Mouse (Mus musculus) ovary, postnatal 10 days (tissue): ENCODE measurements around the gene Immp2l.

Experiments used
- DNase-seq: peaks from one replicate; pipeline ENCODE4 v3.0.0; 2022; ENCODE audit warnings: low spot score

Gene Immp2l

GRCm38 (mm10) chr12:41047085-41047766 lies 23.3 kb downstream of the Immp2l start:
- no peak for DNase-seq

- DNase-seq = no peak
These were observed 27.1 kb downstream of the Immp2l start for GRCm38 (mm10) chr12:41050945-41051344.

- no peak for DNase-seq
These were observed 29.0 kb downstream of the Immp2l start for GRCm38 (mm10) chr12:41052897-41053296.

GRCm38 (mm10) chr12:41054006-41054791 lies 30.3 kb downstream of the Immp2l start:
- no peak for DNase-seq

GRCm38 (mm10) chr12:41055941-41056340 lies 32.1 kb downstream of the Immp2l start:
- DNase-seq = no peak

- DNase-seq = no peak
These were observed 39.4 kb downstream of the Immp2l start for GRCm38 (mm10) chr12:41063281-41063680.

- DNase-seq = no peak
These were observed 58.0 kb downstream of the Immp2l start for GRCm38 (mm10) chr12:41081843-41082242.

GRCm38 (mm10) chr12:41084370-41085089 lies 60.6 kb downstream of the Immp2l start:
- no peak for DNase-seq

GRCm38 (mm10) chr12:41089931-41090366 lies 66.1 kb downstream of the Immp2l start:
- DNase-seq = no peak

GRCm38 (mm10) chr12:41090771-41091170 lies 66.9 kb downstream of the Immp2l start:
- DNase-seq = no peak

GRCm38 (mm10) chr12:41091316-41091715 lies 67.4 kb downstream of the Immp2l start:
- no peak for DNase-seq

- no peak for DNase-seq
These were observed 72.2 kb downstream of the Immp2l start for GRCm38 (mm10) chr12:41096045-41096444.

GRCm38 (mm10) chr12:41097406-41097805 lies 73.5 kb downstream of the Immp2l start:
- DNase-seq = no peak

GRCm38 (mm10) chr12:41109011-41109410 lies 85.1 kb downstream of the Immp2l start:
- DNase-seq = no peak

GRCm38 (mm10) chr12:41111456-41111855 lies 87.6 kb downstream of the Immp2l start:
- DNase-seq = no peak

- DNase-seq = no peak
These were observed 88.2 kb downstream of the Immp2l start for GRCm38 (mm10) chr12:41112137-41112536.

GRCm38 (mm10) chr12:41118358-41118757 lies 94.5 kb downstream of the Immp2l start:
- DNase-seq = no peak

GRCm38 (mm10) chr12:41119657-41120056 lies 95.8 kb downstream of the Immp2l start:
- DNase-seq = no peak

- no peak for DNase-seq
These were observed 99.3 kb downstream of the Immp2l start for GRCm38 (mm10) chr12:41123207-41123606.

- no peak for DNase-seq
These were observed 111.0 kb downstream of the Immp2l start for GRCm38 (mm10) chr12:41134885-41135284.

GRCm38 (mm10) chr12:41159543-41159942 lies 135.7 kb downstream of the Immp2l start:
- DNase-seq = no peak

GRCm38 (mm10) chr12:41167802-41168201 lies 143.9 kb downstream of the Immp2l start:
- DNase-seq = no peak

GRCm38 (mm10) chr12:41170051-41170450 lies 146.2 kb downstream of the Immp2l start:
- no peak for DNase-seq
